Mouse (Mus musculus): ENCODE measurements around the gene Tspan4. TPM values are rescaled to one million over a fixed set of nuclear protein-coding genes. Genes with fewer than 3 reads are reported as not detected.

The Tspan4 gene
- total and polyA plus RNA-seq, 3 experiments, result 13.5 to 28.7 (median 15.3) TPM

DNA sequence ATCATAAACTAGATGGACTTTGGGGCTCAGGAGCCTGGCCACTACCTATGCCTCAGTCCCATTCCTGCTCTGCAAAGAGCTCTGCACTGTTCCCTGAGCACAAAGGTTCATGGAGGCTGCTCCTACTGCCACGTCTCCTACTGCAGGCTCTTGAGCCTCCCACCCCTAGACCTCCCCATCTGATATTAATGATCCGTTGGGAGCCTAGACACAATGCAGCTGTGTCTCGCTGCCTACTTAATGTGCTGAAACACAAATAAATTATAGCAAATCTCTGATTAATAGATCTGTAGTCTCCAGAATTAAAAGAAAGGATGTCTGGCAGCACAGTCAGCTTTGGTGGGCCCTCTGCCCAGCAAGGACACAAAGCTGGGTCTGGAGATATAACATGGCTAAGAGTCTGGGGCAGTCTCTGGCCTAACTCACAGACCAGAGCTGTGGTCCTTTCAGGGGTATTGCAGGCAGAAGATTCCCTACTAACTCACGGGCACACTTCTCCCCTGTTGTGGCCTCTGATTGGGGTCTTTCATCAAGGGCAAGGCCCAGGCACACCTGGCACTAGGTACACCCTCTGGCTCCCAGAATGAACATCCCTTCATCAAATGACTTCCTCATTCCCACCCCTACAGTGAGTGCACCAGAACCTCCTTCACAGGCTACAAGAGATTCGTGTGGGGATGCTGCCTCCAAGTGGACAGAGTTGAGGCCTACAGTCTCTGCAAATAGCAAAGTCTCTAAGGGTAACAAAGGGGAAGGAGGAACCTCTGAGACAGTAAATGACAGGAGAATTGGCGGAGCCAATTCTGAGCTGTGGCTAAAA lies 49.9 kb downstream of the Tspan4 start:
- peak; percentile 68 for ATAC-seq (ENCODE audit: extremely low read depth, insufficient number of reproducible peaks, low FRiP score, poor library complexity, severe bottlenecking)
- TF ChIP-seq CTCF (IDR thresholded peaks at IDR 0.05; ENCODE audit: low read depth, low read length) (peak; percentile 81), POLR2AphosphoS5 (IDR thresholded peaks at IDR 0.05; ENCODE audit: insufficient replicate concordance, low read depth, low read length) (no peak)
- Histone ChIP-seq H3K9me3 (replicated peaks) (no peaks in the 10 kb centered on the region), H3K36me3 (replicated peaks) (peaks cover 98% of the 10 kb centered on the region), H3K4me1 (ENCODE audit: insufficient read depth, low read depth, low read length) (peaks cover 6% of the 10 kb centered on the region; the same call in 1 of the 2 replicates), H3K27me3 (ENCODE audit: insufficient read depth, low read length) (no peaks in the 10 kb centered on the region), H3K4me3 (ENCODE audit: low read depth, low read length) (no peak overlapping the region)
- peak; percentile 65 for DNase-seq (ENCODE audit: low spot score)

DNA sequence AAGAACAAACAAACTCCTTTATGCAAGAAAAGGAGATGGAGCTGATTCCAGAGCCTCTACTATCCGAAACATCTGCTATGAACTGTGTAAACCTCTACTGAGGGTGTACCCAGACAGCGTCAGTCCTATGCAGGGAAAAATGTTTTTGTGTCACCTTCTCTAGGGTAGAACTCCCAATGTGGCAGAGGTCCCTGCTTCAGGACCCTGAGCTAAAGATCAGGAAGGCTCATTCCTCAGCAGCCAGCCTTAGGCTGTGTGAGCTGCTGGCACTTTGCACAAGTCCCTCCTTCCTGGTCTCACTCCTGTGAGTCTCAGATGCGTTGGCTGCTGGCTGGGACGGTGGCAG lies 50.5 kb downstream of the Tspan4 start:
- H3K4me1 ChIP-seq (ENCODE audit: insufficient read depth, low read depth, low read length), result 0 out of 2 replicates have a peak, but pooled peaks cover 6% of the 10 kb centered on the region
- no peaks in the 10 kb centered on the region for H3K27me3 ChIP-seq (ENCODE audit: insufficient read depth, low read length)
- H3K36me3 ChIP-seq (replicated peaks), result peaks cover 97% of the 10 kb centered on the region
- no peak overlapping the region for H3K4me3 ChIP-seq (ENCODE audit: low read depth, low read length)
- H3K9me3 ChIP-seq (replicated peaks), result no peaks in the 10 kb centered on the region
- no peak for ATAC-seq (ENCODE audit: extremely low read depth, insufficient number of reproducible peaks, low FRiP score, poor library complexity, severe bottlenecking)
- no peak for DNase-seq (ENCODE audit: low spot score)
- TF ChIP-seq GATA1 (IDR thresholded peaks at IDR 0.05; ENCODE audit: borderline replicate concordance, low read length) (no peak), POLR2AphosphoS5 (IDR thresholded peaks at IDR 0.05; ENCODE audit: insufficient replicate concordance, low read depth, low read length) (no peak), CTCF (IDR thresholded peaks at IDR 0.05; ENCODE audit: low read depth, low read length) (no peak), TAL1 (conservative IDR thresholded peaks at IDR 0.05; ENCODE audit: low read depth, low read length) (no peak), GATA2 (IDR thresholded peaks at IDR 0.05; ENCODE audit: borderline replicate concordance, low read depth, low read length) (no peak)

DNA sequence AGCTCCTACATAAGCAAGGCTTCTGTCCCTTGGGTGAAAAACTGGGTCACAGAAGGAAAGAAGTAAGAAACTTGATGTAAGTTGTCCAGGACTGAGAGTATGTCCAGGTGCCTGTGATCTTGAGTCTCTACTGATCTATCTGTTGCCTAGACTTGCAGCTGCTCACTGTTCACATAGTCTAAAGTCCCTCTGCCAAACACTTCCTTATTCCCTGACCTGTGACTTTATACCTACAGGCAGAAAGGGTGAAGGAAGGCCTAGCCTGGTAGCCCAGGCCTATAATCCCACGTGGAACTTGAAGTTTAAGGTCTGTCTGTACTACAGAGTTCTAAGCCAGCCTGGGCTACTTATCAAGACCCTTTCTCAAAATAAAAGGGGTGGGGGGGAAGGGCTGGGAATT lies 60.5 kb downstream of the Tspan4 start:
- Histone ChIP-seq H3K9me3 (replicated peaks) (no peaks in the 10 kb centered on the region), H3K27me3 (ENCODE audit: insufficient read depth, low read length) (no peaks in the 10 kb centered on the region; the same call in 1 of the 2 replicates), H3K4me3 (ENCODE audit: low read depth, low read length) (no peak overlapping the region), H3K4me1 (ENCODE audit: insufficient read depth, low read depth, low read length) (peaks cover 28% of the 10 kb centered on the region), H3K36me3 (replicated peaks) (peaks cover 42% of the 10 kb centered on the region)
- no peak for DNase-seq (ENCODE audit: low spot score)
- TF ChIP-seq GATA1 (IDR thresholded peaks at IDR 0.05; ENCODE audit: borderline replicate concordance, low read length), result no peak
- TF ChIP-seq POLR2AphosphoS5 (IDR thresholded peaks at IDR 0.05; ENCODE audit: insufficient replicate concordance, low read depth, low read length), result no peak
- no peak for TF ChIP-seq GATA2 (IDR thresholded peaks at IDR 0.05; ENCODE audit: borderline replicate concordance, low read depth, low read length)
- ATAC-seq (ENCODE audit: extremely low read depth, insufficient number of reproducible peaks, low FRiP score, poor library complexity, severe bottlenecking), result no peak

DNA sequence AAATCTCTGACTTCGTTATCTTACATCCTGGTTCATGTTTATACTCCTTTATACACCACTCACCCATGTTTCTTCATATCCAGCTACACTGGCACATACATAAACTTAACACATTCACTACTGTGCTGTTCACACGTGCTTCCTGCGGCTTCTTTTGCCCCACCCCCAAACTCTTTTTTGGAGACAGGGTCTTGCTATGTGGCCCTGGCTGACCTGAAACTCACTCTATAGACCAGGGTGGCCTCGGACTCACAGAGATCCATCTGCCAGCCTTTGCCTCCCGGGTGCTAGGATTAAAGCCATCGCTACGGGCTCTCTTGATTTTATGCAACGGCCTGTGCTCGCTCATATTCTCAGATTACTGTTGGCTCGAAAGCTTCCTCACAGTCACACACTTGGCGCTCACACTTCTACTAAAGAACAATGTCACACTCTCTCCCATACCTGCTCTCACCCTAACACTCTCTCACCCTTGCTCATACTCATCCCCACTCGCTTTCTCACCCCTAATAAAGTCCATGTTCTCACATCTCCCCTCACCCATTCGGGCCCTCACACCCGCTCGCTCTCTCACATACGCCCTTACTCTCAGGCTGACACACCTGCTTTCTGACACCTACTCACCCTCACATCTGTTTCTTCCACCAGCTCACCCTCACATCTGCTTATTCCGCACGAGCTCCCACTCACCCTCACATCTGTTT lies 64.0 kb downstream of the Tspan4 start:
- no peak for DNase-seq (ENCODE audit: low spot score)
- TF ChIP-seq GATA2 (IDR thresholded peaks at IDR 0.05; ENCODE audit: borderline replicate concordance, low read depth, low read length) (no peak), GATA1 (IDR thresholded peaks at IDR 0.05; ENCODE audit: borderline replicate concordance, low read length) (no peak), TAL1 (conservative IDR thresholded peaks at IDR 0.05; ENCODE audit: low read depth, low read length) (no peak), POLR2AphosphoS5 (IDR thresholded peaks at IDR 0.05; ENCODE audit: insufficient replicate concordance, low read depth, low read length) (no peak), CTCF (IDR thresholded peaks at IDR 0.05; ENCODE audit: low read depth, low read length) (no peak)
- H3K9me3 ChIP-seq (replicated peaks), result no peaks in the 10 kb centered on the region
- peaks cover 34% of the 10 kb centered on the region for H3K4me1 ChIP-seq (ENCODE audit: insufficient read depth, low read depth, low read length)
- no peak for ATAC-seq (ENCODE audit: extremely low read depth, insufficient number of reproducible peaks, low FRiP score, poor library complexity, severe bottlenecking)
- H3K36me3 ChIP-seq (replicated peaks), result peaks cover 26% of the 10 kb centered on the region
- peaks cover 15% of the 10 kb centered on the region for H3K27me3 ChIP-seq (ENCODE audit: insufficient read depth, low read length)
- peak overlapping the region; percentile 89 for H3K4me3 ChIP-seq (ENCODE audit: low read depth, low read length)

DNA sequence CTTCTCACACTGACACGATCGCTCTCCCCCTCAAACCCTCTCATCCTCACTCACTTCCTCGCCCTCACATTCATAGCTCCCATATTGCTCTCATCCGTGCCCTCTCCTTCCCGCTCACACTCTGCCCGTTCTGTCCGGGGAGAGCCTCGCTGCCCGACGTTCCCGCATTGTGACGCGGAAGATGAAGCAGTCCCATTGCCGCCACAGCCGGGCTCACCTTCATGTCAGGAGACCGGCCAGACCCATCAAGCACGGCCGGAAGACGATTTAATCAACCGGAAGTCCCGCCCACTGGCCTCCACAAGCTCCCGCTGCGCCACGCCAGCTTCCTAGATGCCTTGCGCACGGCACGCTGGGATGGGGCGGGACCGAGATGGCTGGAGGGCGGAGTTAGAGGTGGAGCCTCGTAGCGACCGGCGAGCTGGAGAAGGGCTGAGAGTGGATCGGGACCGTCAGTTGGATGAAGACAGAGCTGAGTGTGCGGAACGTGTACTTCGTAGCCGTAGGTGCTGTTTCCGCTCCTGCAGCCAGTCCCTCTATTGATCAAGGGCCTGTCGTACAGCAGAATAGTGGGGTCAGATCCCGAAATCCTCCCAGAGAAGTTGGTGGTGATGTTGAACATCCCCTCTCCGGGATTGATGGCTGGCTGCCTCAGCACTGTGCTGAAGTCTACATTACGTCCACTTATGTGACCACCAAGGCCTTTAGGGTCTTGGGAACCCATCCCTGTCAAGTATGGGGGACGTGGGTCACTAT lies 64.7 kb downstream of the Tspan4 start, which contains the start of gene Chid1:
TSS of gene Chid1 (minus strand) at position 302 of the 756 bp plus-strand sequence.
- Histone ChIP-seq H3K36me3 (replicated peaks) (peaks cover 21% of the 10 kb centered on the region), H3K27me3 (ENCODE audit: insufficient read depth, low read length) (peaks cover 18% of the 10 kb centered on the region), H3K4me3 (ENCODE audit: low read depth, low read length) (peak within 1 kb of the TSS; percentile 89), H3K9me3 (replicated peaks) (no peaks in the 10 kb centered on the region), H3K4me1 (ENCODE audit: insufficient read depth, low read depth, low read length) (peaks cover 34% of the 10 kb centered on the region)
- ATAC-seq (ENCODE audit: extremely low read depth, insufficient number of reproducible peaks, low FRiP score, poor library complexity, severe bottlenecking) (peak; percentile 95), DNase-seq (ENCODE audit: low spot score) (peak; percentile 86)
- TF ChIP-seq TAL1 (conservative IDR thresholded peaks at IDR 0.05; ENCODE audit: low read depth, low read length) (no peak), CTCF (IDR thresholded peaks at IDR 0.05; ENCODE audit: low read depth, low read length) (no peak), GATA1 (IDR thresholded peaks at IDR 0.05; ENCODE audit: borderline replicate concordance, low read length) (no peak), GATA2 (IDR thresholded peaks at IDR 0.05; ENCODE audit: borderline replicate concordance, low read depth, low read length) (no peak)
